Mouse (Mus musculus): ENCODE results near the gene Hspa8. TPM values are rescaled to one million over a fixed set of nuclear protein-coding genes. Genes with fewer than 3 reads are reported as not detected.

The Hspa8 gene
- polyA plus RNA-seq, 1 experiment, result 811 TPM

DNA sequence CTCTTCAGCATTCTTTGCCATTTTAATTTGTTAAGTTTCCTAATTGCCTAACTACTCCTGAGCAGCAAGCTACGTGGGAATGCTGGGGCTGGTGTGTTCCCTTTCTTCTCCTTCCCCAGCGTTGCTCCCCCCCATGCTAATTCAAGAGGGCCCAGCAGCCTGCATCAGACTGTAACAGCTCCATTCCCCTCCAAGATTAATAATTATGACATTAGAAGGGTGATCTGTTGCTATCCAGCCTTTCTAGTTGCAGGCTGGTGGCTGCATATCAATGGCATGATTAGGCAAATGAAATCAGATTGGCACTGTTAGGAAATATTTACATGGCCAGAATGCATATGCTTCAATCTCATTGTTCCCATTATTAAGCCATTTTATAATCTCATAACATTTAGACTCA is 50.7 kb downstream of the Hspa8 start:
- TF ChIP-seq GATA1 (IDR thresholded peaks at IDR 0.05; ENCODE audit: borderline replicate concordance, low read length) (no peak), FLI1 (IDR thresholded peaks at IDR 0.05; ENCODE audit: low read length) (no peak)
- no peaks in the 10 kb centered on the region for H3K4me1 ChIP-seq
- no peak overlapping the region for H3K4me3 ChIP-seq (replicated peaks)
- H3K27me3 ChIP-seq (replicated peaks), result peaks cover 31% of the 10 kb centered on the region
- no peaks in the 10 kb centered on the region for H3K9me3 ChIP-seq
- H3K36me3 ChIP-seq (replicated peaks; ENCODE audit: low read length), result no peaks in the 10 kb centered on the region

DNA sequence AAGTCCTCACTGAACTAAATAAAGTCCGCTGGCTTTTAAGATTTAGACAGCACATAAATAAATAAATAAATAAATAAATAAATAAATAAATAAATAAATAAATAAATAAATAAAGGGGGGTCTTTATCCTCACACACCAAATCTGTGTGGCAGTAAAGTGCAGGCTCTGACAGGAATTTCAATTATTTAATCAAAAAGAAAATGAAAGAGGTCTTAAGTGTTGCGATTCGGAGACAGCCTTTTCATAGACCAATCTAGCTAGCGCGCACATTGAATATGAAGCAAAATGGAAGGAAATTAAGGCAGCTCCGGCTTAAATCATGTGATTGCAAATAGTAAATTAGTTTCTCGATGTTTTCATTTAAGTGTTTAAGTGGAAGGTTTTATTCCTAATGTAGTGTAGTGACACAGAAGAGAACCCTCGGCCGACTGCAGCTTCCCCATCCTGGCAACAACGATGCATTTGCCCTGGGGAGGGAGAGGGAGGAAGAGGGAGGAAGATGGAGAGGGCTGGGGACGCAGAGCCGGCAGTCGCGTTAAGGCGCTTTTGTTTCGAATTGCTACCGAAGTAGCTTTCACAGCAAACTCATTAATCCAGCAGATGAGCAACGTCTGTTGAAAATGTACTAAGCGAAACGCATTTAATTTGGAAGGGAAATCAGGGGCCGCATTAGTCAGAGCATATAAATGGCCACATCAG is 57.8 kb downstream of the Hspa8 start:
- Histone ChIP-seq H3K27me3 (replicated peaks) (peaks cover 43% of the 10 kb centered on the region), H3K9me3 (no peaks in the 10 kb centered on the region), H3K36me3 (replicated peaks; ENCODE audit: low read length) (no peaks in the 10 kb centered on the region), H3K4me3 (replicated peaks) (peak overlapping the region; percentile 88), H3K4me1 (peaks cover 4% of the 10 kb centered on the region; the same call in 1 of the 2 replicates)
- TF ChIP-seq FLI1 (IDR thresholded peaks at IDR 0.05; ENCODE audit: low read length), result no peak
- TF ChIP-seq GATA1 (IDR thresholded peaks at IDR 0.05; ENCODE audit: borderline replicate concordance, low read length), result no peak

DNA sequence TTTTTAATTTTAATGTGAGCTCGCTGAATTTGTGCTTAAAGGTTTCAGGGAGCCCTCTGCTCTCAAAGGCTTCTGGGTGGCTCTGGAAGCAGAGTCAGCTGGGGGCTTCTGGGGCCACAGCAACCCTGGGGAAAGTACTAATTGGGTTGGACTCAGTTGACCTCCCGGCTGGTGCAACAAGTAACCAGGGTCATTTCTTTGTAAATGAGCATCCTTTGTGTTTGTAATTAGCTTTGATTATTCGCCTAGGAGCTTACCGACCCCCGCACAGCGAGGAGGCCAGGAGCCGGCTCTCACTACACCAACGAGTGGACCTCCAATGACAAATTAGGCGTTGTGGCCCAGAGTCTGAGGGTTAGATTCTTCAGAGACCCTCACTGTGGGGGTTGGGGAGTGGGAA is 58.4 kb downstream of the Hspa8 start:
- no peak for TF ChIP-seq GATA1 (IDR thresholded peaks at IDR 0.05; ENCODE audit: borderline replicate concordance, low read length)
- no peak for TF ChIP-seq FLI1 (IDR thresholded peaks at IDR 0.05; ENCODE audit: low read length)
- no peak overlapping the region for H3K4me3 ChIP-seq (replicated peaks)
- H3K27me3 ChIP-seq (replicated peaks), result peaks cover 40% of the 10 kb centered on the region
- H3K36me3 ChIP-seq (replicated peaks; ENCODE audit: low read length), result no peaks in the 10 kb centered on the region
- no peaks in the 10 kb centered on the region for H3K9me3 ChIP-seq
- H3K4me1 ChIP-seq, result peaks cover 4% of the 10 kb centered on the region; the same call in 1 of the 2 replicates

Other genes with a start within 250 kb of the Hspa8 start
- not detected in 2 replicates for gene Gm21915, start 130.4 kb upstream of the Hspa8 start, polyA plus RNA-seq (2012; ENCODE audit: insufficient read depth, low replicate concordance)
- 1.1 TPM in 1 of 2 replicates, not detected in the other for gene Clmp, start 115.0 kb upstream of the Hspa8 start, polyA plus RNA-seq (2012; ENCODE audit: insufficient read depth, low replicate concordance)
- gene Bsx, start 73.1 kb downstream of the Hspa8 start, polyA plus RNA-seq (2012; ENCODE audit: insufficient read depth, low replicate concordance), result not detected in 2 replicates
- 1.1 and 2.3 TPM in 2 replicates for gene Jhy, start 163.1 kb downstream of the Hspa8 start, polyA plus RNA-seq (2012; ENCODE audit: insufficient read depth, low replicate concordance)
- 0.40 and 0.49 TPM in 2 replicates for gene Crtam, start 203.6 kb downstream of the Hspa8 start, polyA plus RNA-seq (2012; ENCODE audit: insufficient read depth, low replicate concordance)